Mouse (Mus musculus) kidney, postnatal 4 days (tissue): ENCODE results near the gene Mtr.

Experiments
- DNase-seq, 2 experiments: peaks; one replicate each; pipeline ENCODE4 v3.0.0; 2021; ENCODE audit warnings: mixed read lengths in 2 of 2

The Mtr gene

GRCm38 (mm10) chr13:12257391-12258380 lies at the start of gene Mtr:
Gene Mtr (minus strand): TSS chr13:12258113.
- DNase-seq = peak; percentile 96 to 98

GRCm38 (mm10) chr13:12307286-12307685 lies 49.4 kb upstream of the Mtr start:
- DNase-seq = no peak

GRCm38 (mm10) chr13:12305540-12305939 lies 47.6 kb upstream of the Mtr start:
- DNase-seq = no peak

GRCm38 (mm10) chr13:12304991-12305390 lies 47.1 kb upstream of the Mtr start:
- DNase-seq = no peak

- DNase-seq = peak; percentile 20 to 25
These were observed 39.9 kb upstream of the Mtr start for GRCm38 (mm10) chr13:12297777-12298176.

- DNase-seq = peak in 1 of 2 experiments; percentile 28
These were observed 38.8 kb upstream of the Mtr start for GRCm38 (mm10) chr13:12296701-12297100.

- no peak for DNase-seq
These were observed 35.9 kb upstream of the Mtr start for GRCm38 (mm10) chr13:12293810-12294209.

GRCm38 (mm10) chr13:12290700-12291099 lies 32.8 kb upstream of the Mtr start:
- DNase-seq = no peak

- no peak for DNase-seq
These were observed 26.6 kb upstream of the Mtr start for GRCm38 (mm10) chr13:12284528-12284927.

- no peak for DNase-seq
These were observed 25.9 kb upstream of the Mtr start for GRCm38 (mm10) chr13:12283826-12284225.

- peak; percentile 22 to 43 for DNase-seq
These were observed 16.8 kb upstream of the Mtr start for GRCm38 (mm10) chr13:12274721-12275120.

- DNase-seq = peak in 1 of 2 experiments; percentile 14
These were observed 16.3 kb upstream of the Mtr start for GRCm38 (mm10) chr13:12274220-12274619.

- DNase-seq = peak in 1 of 2 experiments; percentile 13
These were observed 15.0 kb upstream of the Mtr start for GRCm38 (mm10) chr13:12272953-12273352.

GRCm38 (mm10) chr13:12267971-12268370 lies 10.1 kb upstream of the Mtr start:
- no peak for DNase-seq

- DNase-seq = peak in 1 of 2 experiments; percentile 6
These were observed 9.2 kb upstream of the Mtr start for GRCm38 (mm10) chr13:12267097-12267496.

- no peak for DNase-seq
These were observed 6.1 kb upstream of the Mtr start for GRCm38 (mm10) chr13:12263996-12264395.

GRCm38 (mm10) chr13:12261505-12261904 lies 3.6 kb upstream of the Mtr start:
- no peak for DNase-seq

- DNase-seq = no peak
These were observed 982 bp downstream of the Mtr start for GRCm38 (mm10) chr13:12256871-12257390.

- no peak for DNase-seq
These were observed 1.8 kb downstream of the Mtr start for GRCm38 (mm10) chr13:12255911-12256705.

GRCm38 (mm10) chr13:12250496-12250895 lies 7.4 kb downstream of the Mtr start:
- no peak for DNase-seq

GRCm38 (mm10) chr13:12249195-12249898 lies 8.6 kb downstream of the Mtr start:
- no peak for DNase-seq

GRCm38 (mm10) chr13:12245938-12246337 lies 12.0 kb downstream of the Mtr start:
- DNase-seq = no peak

- DNase-seq = no peak
These were observed 13.9 kb downstream of the Mtr start for GRCm38 (mm10) chr13:12243991-12244390.
